Mouse (Mus musculus) megakaryocyte progenitor cell, adult 5-6 weeks (primary cell): ENCODE measurements around the gene Gm21518. TPM values are rescaled to one million over a fixed set of nuclear protein-coding genes. Genes with fewer than 3 reads are reported as not detected.
"Not testable (repeated sequence)": the region's sequence is repeated elsewhere in the genome, so short reads cannot be mapped to it uniquely, and the experiment has no call there.

Experiments
- ATAC-seq: replicated peaks from 2 replicates; pipeline ENCODE4 v1.8.0; 2016; ENCODE audit warnings: mild to moderate bottlenecking, moderate TSS enrichment, inconsistent platforms; ENCODE audit not compliant: poor library complexity
- total RNA-seq, 2 experiments: library from RNA; stranded (forward) in 1 of 2; stranded (reverse) in 1 of 2; fragments of 157-497, 149-512 nt in 1 of 2; fragments of 200-1000 nt in 1 of 2; gene quantifications; 2 replicates each; pipeline versions ENCODE4 v1.2.3 to v1.2.4; 2015 to 2017

Gm21518 gene
- not detected in 2 replicates for total RNA-seq (2015)
- not detected in 2 replicates for total RNA-seq (2017)

DNA sequence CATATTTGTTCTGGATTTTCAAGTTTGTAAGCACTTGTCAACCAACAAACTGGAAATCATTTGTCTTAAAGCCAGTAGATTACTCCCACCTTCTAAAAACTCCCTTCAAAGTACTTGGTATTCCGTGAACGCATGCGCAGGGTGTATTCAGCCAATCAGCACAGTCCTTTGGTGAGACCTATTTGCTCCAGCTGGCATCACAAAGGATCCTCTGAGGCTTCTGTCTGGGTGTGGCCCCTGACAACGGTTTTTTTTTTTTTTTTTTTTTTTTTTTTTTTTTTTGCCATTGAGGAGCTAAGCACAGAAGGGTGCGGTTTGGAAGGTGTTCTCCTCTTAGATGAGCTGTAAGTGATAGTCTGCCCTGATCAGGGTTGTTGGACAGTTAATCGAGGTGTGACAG is at the start of gene Gm21518:
Gm21518 (plus strand) TSS at position 301 of the 400 bp plus-strand sequence.
- not testable (repeated sequence) for ATAC-seq
